Mouse (Mus musculus) spleen, adult 18-20 months (tissue): Measurements from ENCODE around the gene Gm12845.
"Not testable (repeated sequence)": the region's sequence is repeated elsewhere in the genome, so short reads cannot be mapped to it uniquely, and the experiment has no call there.

Experiments
- DNase-seq, 2 experiments: peaks; one replicate each; pipeline ENCODE4 v3.0.0; 2022; ENCODE audit warnings: mixed read lengths in 2 of 2

Gm12845 gene

GRCm38 (mm10) chr4:117724112-117724511 is at the start of gene Gm12845:
Gene Gm12845, plus strand, starts transcription at chr4:117724412.
- no peak for DNase-seq

- DNase-seq = peak in 1 of 2 experiments; percentile 69
Observed at GRCm38 (mm10) chr4:117676903-117677302, 47.3 kb upstream of the Gm12845 start.

DNA sequence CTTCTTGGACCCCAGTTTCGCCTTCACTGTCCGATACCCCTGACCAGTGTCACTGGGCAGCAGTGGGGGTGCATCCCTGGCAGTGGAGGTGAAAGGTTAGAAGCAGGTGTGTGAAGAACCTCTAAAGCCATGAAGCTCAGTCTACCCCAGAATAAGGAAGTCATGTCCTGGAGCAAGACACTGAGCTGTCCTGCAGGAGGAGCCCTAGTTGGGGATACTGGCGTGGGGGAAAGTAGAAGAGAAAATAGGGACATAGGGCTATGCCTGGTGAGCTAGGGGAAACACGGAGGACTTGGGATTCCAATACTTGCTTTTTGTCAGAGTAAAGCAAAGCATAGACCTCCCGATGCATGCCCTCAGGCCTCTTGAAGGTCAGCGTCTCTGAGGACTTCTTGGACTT is 43.2 kb upstream of the Gm12845 start:
- no peak for DNase-seq

DNA sequence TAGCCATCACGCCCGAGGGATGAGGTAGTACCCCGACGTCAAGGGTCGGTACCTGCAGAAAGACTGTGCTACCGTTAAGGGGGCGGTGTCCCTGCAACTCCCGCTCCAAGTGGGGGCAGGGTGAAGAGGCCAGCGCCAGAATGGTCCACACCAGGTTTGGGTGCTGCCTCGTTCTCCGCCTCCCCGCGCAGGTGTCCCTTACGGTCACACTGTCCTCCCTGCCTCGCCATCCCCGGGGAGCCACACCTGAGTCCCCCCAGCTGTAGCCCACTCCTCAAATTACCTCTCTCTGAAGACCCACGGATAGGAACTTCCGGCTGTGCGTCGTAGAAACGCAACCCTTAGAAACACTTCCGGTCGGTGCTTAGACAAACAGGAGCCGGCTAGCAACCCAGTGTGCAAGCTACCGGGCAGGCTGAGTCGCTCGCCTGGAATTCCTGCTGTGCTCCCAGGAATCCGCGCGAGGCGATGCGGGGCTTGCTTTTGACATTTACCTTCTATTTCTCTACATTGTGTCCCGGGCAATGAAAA is 42.2 kb upstream of the Gm12845 start, which contains the start of gene Dmap1:
Dmap1 (minus strand) TSS at position 343 of the 531 bp plus-strand sequence.
- DNase-seq = peak; percentile 54 to 74

GRCm38 (mm10) chr4:117682463-117682862 is 41.7 kb upstream of the Gm12845 start:
- no peak for DNase-seq

DNA sequence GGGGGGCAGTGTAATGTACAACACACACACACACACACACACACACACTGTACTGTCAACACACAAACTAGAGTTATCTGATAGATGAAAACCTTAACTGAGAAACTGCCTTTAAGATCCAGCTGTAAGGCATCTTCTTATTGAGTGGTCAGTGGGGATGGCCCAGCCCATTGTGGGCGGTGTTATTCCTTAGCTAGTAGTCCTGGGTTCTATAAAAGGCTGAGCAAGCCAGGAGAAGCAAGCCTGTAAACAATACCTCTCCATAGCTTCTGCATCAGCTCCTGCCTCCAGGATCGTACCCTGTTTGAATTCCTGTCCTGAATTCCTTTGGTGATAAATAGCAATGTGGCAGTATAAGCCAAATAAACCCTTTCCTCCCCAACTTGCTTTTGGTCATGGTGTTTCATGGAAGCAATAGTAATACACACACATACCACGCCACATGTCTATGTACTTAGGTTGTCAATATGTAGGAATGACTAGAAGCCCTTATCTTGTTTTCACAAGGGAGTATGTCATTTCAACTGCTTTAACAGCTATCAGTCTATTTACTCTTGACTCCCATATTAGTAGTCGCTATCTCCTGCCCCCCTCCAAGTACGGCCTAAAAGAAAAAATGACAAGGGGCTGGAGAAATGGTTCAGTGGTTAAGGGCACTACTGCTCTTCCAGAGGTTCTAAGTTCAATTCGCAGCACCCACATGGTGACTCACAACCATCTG is 41.0 kb upstream of the Gm12845 start:
- no peak for DNase-seq

DNA sequence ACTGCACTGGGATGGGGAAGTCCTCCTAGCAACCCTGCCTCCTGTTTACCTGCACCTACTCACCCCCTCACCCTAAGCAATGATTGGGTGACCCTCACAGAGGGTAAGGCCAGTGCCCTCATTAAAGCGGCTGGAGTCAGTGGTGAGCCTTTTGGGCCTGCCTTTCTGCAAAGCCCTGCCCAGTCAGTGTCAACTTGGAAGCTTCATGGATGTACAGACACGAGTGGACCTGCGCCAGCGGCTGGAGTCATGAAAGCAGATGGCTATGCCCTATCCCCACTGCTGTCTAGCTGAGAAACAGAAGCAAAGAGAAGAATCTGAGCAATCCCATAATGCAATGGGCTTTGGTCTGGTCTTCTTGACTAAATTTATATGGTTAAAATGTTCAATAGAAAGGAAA is 37.9 kb upstream of the Gm12845 start:
- no peak for DNase-seq

- peak in 1 of 2 experiments; percentile 25 for DNase-seq
Observed at GRCm38 (mm10) chr4:117705361-117705760, 18.9 kb upstream of the Gm12845 start.

DNA sequence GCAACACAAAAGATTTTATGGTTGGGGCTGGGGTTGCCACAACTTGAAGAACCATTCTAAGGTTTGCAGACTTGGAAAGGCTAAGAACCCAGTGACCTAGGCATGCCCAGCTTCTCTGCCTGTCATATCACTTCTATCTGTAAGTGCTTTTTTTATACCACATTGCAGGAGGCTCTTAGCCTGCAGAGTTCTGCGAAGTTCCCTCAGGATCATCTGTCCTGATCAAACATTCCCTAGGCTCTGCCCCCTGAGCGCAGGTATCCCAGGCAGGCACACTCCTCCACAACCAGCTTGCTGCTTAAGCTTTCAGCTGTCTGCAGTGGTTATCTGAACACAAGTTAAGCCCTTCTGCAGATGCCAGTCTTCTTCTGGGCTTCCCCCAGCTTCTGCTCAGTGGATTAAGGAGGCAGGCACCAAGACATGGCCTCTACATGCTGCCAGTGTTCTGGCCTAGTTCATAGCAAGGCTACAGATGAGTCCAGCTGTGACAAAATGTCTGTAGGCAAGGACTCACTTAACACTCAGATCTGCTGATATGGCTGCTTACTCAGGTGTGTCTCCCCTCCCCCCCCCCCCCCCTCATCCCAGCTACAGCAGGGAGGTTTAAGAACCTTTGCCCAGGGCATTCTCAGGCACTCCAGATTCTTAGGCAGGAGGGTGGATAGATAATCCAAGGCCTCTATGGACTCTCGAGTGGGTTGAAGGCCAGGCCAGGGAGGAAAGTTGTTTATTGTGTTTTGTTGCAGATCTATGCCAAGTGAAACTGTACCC is 15.2 kb upstream of the Gm12845 start:
- no peak for DNase-seq

GRCm38 (mm10) chr4:117712314-117712713 is 11.9 kb upstream of the Gm12845 start:
- DNase-seq = no peak

DNA sequence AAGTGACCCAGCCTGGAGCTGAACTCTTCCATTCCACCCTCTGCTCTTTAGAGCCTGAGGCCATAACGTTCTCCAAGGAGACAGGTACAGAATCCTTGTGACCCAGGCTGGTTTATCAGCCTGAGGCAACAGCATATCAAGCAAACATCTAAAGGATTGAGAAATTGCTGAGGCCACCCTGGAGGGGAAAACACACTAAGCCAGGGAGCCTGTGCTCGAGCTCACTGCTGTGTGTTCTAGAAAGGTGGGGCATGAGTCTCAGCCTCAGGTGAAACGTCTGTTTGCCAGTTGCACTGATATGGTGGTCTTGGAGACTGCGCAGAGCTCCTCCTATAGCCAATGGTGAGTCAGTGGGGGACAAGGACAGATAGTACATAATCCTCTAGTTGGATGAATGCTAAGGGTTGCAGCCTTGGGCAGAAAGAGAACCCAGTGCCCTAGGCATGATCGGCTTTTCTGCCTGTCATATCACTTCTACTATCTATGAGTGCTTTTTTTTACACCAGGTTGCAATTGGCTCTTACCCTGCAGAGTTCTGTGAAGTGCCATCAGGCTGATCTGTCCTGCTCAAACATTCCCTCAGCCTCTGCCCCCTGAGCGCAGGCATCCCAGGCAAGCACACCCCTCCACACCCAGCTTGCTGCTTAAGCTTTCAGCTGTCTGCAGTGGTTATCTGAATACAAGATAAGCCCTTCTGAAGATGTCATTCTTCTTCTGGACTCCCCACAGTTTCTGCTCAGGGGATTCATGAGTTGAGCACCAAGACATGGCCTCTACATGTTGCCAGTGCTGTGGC is 10.7 kb upstream of the Gm12845 start:
- no peak for DNase-seq

DNA sequence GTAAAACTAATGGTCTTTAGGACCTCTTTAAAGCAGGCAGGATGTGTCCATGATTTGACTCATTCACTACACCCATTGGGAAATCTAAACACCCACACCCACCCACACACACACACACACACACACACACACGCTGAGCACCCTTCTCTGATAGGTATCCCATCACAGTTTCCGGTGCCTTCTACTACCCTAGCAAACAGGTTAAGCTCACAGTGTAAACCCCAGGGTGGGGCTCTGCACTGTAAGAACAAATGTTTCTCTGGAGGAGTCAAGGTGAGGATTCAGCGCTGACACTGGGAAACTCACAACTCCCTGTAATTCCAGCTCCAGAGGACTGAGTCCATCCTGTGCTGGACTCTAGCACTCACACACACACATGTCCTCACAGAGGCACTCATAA is 7.7 kb downstream of the Gm12845 start:
- DNase-seq = no peak

- DNase-seq = no peak
Observed at GRCm38 (mm10) chr4:117737559-117737958, 13.3 kb downstream of the Gm12845 start.

DNA sequence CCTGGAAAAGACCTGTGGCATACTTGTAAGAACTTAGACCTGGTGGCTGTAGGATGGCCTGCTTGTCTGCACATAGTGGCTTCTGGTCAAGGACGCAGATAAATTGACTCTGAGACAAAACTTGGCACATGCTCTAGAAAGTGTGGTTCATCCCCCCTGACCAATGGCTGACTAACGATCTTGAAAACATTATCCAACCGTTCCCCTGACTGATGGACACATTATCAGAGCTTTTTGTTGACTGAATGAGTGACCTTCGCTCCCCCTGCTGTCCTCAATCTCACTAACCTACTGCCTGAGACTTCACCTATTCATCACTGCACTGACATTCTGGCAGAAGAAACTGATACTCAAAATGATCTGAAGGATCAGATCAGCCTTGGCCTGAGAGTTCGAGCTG is 28.3 kb downstream of the Gm12845 start:
- DNase-seq = not testable (repeated sequence)

DNA sequence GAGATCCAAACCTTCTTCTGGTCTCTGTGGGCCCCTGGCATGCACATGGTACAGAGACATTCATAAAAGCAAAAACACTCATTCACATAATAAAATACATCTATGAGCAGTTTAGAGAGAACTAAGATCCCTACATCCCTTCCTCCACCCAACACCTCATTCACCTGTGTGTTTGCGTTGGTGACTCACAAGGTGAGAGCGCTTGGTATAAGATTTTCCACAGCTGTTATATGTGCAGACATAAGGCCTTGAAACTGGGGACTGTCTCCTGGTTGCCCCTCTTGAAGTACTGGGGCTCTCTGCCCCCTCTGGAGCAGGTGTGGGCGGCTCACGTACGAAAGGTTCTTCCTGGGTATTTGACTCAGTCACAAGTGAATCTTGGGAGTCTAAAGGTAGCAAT is 35.9 kb downstream of the Gm12845 start:
- DNase-seq = no peak

- DNase-seq = no peak
Observed at GRCm38 (mm10) chr4:117765416-117765815, 41.2 kb downstream of the Gm12845 start, which contains the start of gene Klf17. Gene Klf17, minus strand, starts transcription at chr4:117765648.

- DNase-seq = peak in 1 of 2 experiments; percentile 27
Observed at GRCm38 (mm10) chr4:117770935-117771334, 46.7 kb downstream of the Gm12845 start.

GRCm38 (mm10) chr4:117772960-117773359 is 48.7 kb downstream of the Gm12845 start:
- no peak for DNase-seq
